Mouse (Mus musculus) lung, postnatal 0 days (tissue): Measurements from ENCODE around the gene Rnps1.

Experiments
- CTCF ChIP-seq: IDR thresholded peaks from 2 replicates; pipeline ENCODE4 v1.5.1; 2016; ENCODE audit warnings: antibody characterized with exemption, mild to moderate bottlenecking
- EP300 ChIP-seq: IDR thresholded peaks from 2 replicates; pipeline ENCODE4 v1.6.1; 2016; ENCODE audit warnings: antibody characterized with exemption, mild to moderate bottlenecking, control low read depth

DNA sequence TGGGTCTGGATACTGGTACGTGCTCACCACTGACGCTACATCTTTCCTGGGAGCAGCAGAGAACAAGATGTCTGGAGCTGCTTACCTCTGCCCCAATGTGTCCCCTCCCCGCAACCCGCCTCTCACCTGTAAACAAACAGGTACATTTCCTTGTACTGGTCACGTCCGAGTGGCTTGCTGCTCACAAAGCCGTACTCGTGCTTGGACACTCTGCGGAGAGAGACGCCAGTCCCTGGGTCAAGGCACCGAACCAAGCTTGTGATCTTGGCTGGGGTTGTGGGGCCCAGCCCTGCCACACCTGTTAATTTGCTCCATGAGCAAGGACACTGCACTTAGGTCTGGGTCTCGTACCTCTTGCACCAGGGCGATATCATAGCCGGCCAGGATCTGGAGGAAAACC is 27.7 kb downstream of the Rnps1 start:
- no peak for TF ChIP-seq CTCF
- TF ChIP-seq EP300 = no peak
